Mouse (Mus musculus) natural killer cell, adult 2 months (primary cell): ENCODE results near the gene Dlgap3.

Experiments
- DNase-seq, 2 experiments: peaks; one replicate each; pipeline ENCODE4 v3.0.0; 2022; ENCODE audit warnings: low spot score in 2 of 2

The Dlgap3 gene

DNA sequence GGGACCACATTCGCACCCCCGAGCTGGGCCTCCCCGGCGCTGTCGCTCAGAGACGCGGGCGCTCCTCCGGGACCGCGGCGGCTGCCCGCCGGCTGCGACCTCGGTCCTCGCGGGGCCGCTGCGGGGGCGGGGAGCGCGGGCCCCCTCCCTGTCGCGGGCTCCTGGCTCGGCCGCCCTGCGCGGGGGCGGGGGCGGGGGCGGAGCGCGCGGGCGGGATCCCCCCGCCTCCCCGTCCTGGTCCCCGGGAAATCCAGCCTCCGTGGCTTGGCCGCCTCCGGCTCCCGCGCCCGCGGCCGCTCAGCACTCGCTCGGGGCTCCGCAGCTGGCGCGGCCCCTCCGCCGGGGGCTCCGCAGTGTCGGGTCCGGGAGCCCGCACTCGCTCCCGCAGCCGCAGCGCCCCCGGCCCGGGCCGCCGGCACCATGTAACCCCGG is at the start of gene Dlgap3:
Gene Dlgap3, plus strand, starts transcription at position 291 of the 432 bp plus-strand sequence.
- DNase-seq: no peak

GRCm38 (mm10) chr4:127123391-127123790 is 45.6 kb upstream of the Dlgap3 start, which contains the start of gene Tmem35b:
TSS of gene Tmem35b (plus strand) at chr4:127123691.
- no peak for DNase-seq

DNA sequence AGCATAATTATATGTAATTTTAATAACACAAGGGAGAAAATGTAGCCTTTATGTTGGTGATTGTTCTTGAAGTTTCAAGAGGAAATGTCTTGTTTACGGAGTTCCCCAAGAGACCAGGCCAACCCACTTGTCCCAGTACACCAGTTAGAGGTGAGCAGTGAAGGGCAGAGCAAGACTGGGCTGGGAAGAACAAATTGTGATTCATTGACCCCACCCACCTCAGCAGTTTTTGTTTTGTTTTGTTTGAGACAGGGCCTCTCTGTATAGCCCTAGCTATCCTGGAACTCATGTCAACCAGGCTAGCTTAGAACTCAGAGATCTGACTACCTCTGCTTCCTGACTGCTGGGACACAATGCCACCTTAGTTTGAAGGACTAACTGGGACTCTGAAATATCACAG is 44.7 kb upstream of the Dlgap3 start:
- no peak for DNase-seq

DNA sequence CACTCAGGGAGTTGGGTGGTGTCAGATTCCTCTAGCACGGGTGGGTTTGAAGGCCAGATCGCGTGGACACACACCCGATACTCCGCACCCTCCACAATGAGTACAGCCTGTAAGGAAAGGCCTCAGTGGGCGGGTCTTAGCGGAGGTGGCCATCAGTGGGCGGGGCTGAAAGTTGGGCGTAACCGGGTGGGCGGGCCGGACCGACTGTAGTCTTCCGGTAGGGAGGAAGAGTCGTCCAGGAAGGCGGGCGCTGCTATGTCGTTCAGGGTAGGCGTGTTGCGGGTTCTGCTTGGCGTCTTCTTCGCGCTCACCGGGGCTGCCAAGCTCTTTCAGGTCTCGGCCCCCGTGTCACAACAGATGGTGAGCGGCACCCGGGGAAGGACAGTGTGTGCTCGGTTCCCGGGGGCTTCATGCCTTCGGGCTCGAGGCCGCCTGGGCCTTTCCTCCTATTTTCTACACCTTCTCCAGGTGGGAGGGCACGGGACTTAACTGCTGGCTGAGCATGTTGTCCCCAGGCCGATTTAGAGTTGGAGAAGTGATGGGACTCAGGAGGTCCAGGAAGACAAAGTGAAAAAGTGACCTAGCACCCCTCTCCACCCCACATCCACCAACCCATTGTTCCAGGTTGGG is 43.1 kb upstream of the Dlgap3 start:
- peak; percentile 78 to 83 for DNase-seq

GRCm38 (mm10) chr4:127134687-127135086 is 34.3 kb upstream of the Dlgap3 start:
- no peak for DNase-seq

DNA sequence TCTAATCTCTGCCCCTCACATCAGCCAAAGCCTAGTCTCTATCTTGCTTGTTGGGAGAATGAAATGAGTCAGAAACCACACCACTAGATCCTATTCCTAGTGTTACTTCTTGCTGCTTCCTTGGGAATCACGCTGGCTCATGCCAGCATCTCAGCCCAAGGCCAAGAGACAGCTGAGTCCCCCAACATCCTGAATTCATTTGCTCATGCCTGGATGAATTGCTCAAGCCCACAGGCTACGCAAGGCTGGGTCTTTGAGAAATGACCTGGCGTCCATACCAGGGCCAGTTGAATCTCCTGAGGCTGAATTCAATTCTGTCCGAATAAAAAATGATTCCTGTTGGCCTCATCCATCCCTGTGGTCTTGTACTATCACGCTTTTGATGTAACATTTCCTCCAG is 31.4 kb upstream of the Dlgap3 start:
- DNase-seq: no peak

DNA sequence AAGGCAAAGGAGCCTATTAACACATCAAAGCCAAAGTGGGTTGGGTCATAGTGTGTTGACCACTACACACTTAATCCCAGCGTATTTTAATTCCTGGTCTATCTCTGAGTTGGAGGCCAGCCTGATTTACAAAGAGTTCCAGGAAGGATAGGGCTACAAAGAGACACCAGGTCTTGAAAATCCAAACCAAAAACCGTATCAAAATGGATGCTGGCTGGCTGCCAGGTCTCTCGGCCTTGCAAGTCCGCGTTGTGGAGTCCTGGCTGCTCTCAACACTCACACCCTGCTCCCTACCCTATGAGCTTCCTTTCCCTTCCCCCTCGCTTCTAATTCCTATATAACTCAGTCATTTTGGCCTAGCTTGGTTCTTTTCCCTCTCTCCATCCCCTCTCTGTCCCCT is 30.5 kb upstream of the Dlgap3 start:
- DNase-seq: no peak

DNA sequence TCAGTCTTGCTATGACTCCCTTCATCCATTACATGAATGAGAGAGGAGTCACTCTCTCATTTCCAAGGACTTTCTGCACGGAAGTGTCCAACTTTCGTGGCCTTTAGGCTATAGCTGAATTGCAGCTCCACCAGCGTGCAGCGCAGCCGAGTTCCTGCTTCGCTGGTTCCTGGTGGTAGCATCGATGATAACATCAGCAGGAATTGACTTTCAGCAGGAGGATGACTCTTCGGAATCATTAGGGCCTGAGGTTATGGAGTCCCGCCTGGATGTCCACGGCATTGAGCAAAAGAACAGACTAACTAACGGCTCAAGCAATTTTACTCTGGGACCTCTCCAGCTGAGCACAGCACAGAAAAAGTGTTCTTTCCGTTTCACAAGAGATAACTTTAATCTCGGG is 19.0 kb upstream of the Dlgap3 start:
- DNase-seq: no peak

DNA sequence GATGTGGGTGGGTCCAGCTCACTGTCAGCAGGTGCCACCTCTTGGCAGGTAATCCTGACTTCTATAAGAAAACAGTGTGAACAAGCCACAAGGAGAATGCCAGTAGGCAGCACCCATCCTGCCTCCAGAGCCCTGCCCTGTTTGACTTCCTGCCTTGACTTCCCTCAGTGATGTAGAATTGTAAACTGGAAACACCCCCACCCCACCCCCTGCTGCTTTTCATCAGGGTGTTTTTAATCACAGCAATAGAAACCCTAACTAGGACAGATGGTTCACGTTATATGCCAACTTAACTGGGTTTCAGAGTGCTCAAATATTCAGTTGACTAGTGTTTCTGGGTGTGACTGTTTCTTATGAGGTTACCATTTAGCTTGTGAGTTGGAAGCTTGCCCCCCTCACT is 15.7 kb upstream of the Dlgap3 start:
- DNase-seq: no peak

GRCm38 (mm10) chr4:127155757-127156156 is 13.2 kb upstream of the Dlgap3 start:
- DNase-seq: no peak

GRCm38 (mm10) chr4:127157746-127158145 is 11.3 kb upstream of the Dlgap3 start:
- no peak for DNase-seq

- no peak for DNase-seq
These were observed 5.1 kb upstream of the Dlgap3 start for GRCm38 (mm10) chr4:127163926-127164325.

DNA sequence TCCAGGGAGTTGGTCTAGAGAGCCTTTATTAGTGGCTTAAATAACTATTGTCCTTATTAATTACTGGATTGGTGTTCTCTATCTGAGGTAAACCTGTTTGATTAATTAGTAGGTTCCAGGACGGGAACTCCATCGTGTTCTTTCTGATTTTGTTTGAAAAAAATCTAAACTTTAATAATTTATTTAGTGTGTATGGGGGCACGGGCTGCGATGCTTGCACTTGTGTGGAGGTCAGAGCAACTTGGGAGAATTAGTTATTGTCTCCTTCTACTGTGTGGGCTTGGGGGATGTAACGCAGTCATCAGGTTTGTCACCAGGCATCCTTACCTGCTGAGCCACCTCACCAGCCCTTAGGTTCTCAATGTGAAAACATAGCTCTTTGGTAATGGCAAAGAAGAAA is 1.9 kb upstream of the Dlgap3 start:
- DNase-seq: no peak

GRCm38 (mm10) chr4:127167731-127168130 is 1.3 kb upstream of the Dlgap3 start:
- DNase-seq: no peak

DNA sequence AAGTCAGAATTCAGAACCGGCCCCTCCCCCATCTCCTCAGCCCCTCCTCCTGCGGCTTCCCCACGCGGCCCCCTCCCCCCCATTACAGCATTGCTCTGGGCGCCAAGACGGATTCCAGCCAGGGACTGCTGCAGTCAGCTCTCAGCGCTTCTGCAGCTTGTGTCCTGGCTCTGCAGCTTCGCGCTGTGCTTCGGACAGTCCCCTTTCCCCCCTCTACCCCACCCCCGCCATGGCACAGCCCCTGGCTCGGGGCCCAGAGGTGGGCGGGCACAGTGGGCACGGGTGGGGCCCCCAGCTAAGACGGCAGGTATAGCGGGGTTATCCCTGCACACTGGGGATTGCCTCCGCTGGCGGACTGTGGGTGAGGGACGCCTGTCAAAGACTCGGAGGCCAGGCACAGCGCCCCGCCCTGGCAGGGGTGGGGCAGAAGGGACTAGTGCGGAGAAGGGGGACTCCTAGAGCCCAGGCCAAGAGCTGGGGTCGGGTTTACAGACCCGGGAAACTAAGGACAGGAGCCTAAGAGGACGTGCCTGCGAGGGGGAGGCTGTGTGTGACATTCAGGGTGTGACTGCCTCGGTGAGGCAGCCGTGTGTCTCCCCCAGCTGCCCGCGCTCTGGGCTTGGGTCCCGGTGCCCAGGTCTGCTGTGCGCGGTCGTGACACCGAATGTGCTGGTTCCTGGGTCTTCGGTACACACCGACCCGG is 642 bp upstream of the Dlgap3 start:
- DNase-seq: peak; percentile 7 to 18

- peak; percentile 18 to 19 for DNase-seq
These were observed 580 bp downstream of the Dlgap3 start for GRCm38 (mm10) chr4:127169346-127170221.

- no peak for DNase-seq
These were observed 1.9 kb downstream of the Dlgap3 start for GRCm38 (mm10) chr4:127170866-127171265.

DNA sequence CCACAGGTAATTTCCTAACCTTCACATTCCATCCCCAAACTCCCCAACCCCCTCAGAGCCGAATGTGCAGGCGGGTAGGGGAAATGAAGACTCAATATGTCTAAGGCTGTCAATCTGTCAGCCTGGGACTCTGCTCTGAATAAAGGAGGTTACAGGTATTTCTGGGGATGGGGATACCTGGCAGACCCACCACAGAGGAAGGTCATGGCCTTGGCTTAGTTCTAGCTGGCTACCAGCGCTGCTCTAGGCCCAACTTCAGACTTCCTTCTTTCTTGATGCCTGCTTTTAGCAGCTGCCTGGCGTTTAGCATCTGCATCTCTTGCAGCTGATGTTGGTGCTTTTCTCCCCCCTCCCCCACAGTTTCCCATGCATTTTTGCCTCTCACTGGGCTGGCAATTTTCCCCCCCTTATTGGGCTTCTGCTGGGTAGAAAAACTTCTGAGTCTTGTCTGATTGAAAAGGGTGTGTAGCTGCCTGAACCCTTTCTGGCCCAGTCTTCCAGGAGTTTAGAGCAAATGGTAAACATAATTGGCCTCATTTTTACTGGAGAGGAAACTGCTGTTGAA is 2.4 kb downstream of the Dlgap3 start:
- DNase-seq: no peak

DNA sequence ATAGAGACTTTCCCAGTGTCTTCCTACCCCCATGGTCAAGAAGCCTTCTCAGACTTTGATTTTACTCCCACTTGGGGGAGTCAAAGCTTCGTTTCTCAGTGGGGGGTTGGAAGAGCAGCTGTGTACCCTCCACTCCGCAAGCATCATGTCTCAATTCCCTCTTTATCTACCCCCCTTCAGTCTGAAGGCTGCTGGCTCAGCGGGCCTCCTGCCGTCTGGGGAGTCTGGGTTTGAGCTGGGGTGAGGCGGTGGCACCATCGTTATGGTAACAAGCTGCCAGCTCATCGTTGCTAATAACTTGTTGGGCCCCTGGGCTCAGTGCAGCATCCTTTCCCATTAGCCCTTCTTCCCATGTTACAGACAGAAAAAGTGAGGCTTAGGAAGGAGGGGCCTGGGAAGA is 3.1 kb downstream of the Dlgap3 start:
- DNase-seq: no peak

DNA sequence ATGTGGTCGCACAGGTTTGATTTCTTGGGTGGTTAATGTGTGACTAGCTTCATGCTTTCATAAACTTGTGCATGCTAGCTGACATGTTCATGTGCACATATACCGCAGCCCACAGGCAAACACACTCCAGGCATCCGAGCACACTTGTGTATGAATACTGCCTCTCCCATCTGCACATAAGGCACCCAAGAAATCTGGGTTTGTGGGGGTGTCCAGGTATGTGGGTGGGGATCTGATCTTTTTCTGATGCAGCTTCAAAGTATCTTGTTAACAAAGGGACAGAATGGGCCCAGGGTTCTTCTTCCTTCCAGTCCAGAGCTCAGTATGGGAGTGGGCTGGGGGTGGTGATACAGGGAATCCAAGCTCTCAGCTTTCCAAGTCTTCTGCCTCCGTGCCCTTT is 3.6 kb downstream of the Dlgap3 start:
- no peak for DNase-seq

DNA sequence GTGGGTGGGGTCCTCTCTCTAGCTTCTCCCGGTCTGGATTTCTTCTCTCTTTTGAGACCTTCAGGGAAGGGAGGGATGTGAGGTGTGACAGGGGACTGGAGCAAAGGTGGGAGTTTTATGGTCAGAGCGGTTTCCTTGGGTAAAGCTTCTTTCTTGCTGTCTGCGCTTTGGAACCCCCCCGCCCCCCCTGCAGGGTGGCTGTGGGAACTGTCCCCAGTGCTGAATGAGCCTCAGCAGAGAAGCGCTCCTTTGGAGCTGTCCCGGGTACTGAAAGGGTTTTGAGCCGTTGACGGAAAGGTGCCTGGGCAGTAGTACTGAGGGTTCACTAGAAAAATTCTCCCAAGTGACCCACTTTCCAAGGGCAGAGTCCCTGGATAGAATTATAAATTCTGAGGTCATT is 4.5 kb downstream of the Dlgap3 start:
- peak in 1 of 2 experiments; percentile 35 for DNase-seq
